Mouse (Mus musculus): ENCODE data around the gene Smarcc1. TPM values are rescaled to one million over a fixed set of nuclear protein-coding genes. Genes with fewer than 3 reads are reported as not detected.
A peak's percentile ranks its signal among the peaks of the same experiment; 100 is the strongest.

The Smarcc1 gene
- polyA plus RNA-seq, 1 experiment from 2014 or later: 18.5 TPM

DNA sequence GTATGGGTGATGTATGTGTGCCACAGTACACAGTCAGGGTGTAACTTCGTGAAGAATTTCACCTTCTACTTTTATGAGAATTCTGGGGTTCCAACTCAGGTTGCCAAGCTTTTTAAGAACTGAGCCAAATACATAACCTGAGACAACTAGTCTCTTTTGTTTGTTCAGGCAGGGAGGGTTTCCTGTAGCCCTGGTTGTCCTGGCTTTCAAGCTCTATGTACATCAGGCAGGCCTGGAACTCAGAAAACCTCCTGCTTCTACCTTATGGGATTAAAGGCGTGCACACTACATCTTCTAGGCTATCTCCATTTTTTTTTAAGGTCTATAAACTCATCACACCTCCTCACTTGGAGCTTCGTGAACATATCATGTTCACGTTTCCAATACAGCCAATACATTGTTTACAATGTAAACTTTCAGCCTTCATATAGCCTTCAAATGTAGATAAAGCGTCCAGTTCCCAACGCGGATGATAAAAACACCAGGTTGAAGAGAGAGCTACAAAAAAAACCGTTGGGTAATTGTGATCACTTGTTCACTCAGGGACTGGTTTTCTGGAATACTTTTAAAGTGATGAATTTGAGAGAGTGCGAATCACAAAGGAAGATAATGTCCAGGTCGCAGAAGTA, 13.5 kb downstream of the Smarcc1 start:
- ATAC-seq: no peak
- WGBS (ENCODE audit: insufficient replicate concordance): 12% methylated on average over 10 of the region's 10 CpGs

DNA sequence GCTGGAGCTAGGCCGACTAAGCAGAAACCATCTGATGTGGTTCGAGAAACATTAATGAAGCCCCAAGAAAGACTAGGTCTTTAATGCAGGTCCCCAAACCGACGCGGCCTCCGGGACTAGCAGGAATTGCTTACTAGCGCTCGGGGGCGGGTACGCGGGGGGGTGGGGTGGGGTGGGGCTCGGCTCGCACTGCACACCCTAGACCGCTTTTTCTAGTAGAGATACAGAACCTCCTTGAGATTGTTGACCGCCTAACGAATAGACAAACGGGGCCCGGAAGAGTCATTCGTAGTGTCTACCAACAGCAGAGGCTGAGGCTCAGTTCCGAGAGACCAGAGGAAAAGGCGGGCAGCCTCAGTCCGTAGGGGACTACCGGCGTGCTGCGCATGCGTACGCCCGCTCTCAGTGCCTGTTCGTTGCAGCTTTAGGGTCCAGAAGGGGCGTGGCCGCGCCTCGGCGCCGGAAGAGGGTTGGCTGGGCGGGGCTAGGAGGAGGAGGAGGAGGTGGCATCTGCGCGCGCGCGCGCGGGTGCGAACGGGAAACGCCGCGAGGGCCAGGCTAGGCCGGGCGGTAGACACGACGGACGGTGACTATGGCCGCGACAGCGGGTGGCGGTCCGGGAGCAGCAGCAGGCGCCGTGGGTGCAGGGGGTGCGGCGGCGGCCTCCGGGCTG, 14.2 kb downstream of the Smarcc1 start:
- WGBS (ENCODE audit: insufficient replicate concordance): under 1% methylated on average over 53 of the region's 64 CpGs
- TF ChIP-seq CTCF (IDR thresholded peaks at IDR 0.05; ENCODE audit: low read depth): no peak
- peak; percentile 96 for ATAC-seq
- Histone ChIP-seq H3K4me2 (ENCODE audit: low read depth, low read length) (peak overlapping the region; percentile 99), H3K4me1 (ENCODE audit: insufficient read depth) (peaks cover 19% of the 10 kb centered on the region), H3K36me3 (replicated peaks; ENCODE audit: insufficient read depth, low read length) (peaks cover 6% of the 10 kb centered on the region), H3K9me3 (ENCODE audit: low read length) (no peaks in the 10 kb centered on the region), H3K27me3 (ENCODE audit: insufficient read depth, low read length) (no peaks in the 10 kb centered on the region), H3K4me3 (ENCODE audit: low read depth, low read length) (peak overlapping the region; percentile 87), H3K27ac (ENCODE audit: low read depth) (peak overlapping the region; percentile 95), H3K9ac (replicated peaks) (peak overlapping the region; percentile 84)
- peak; percentile 100 for DNase-seq

More for the DNA sequence above, 13.5 kb downstream of the Smarcc1 start:
- Histone ChIP-seq H3K4me2 (ENCODE audit: low read depth, low read length) (peak overlapping the region; percentile 99), H3K27ac (ENCODE audit: low read depth) (peak overlapping the region; percentile 95), H3K9me3 (ENCODE audit: low read length) (no peaks in the 10 kb centered on the region), H3K4me1 (ENCODE audit: insufficient read depth) (peaks cover 19% of the 10 kb centered on the region), H3K36me3 (replicated peaks; ENCODE audit: insufficient read depth, low read length) (no peaks in the 10 kb centered on the region; the same call in 1 of the 2 replicates), H3K9ac (replicated peaks) (peak overlapping the region; percentile 84), H3K4me3 (ENCODE audit: low read depth, low read length) (peak overlapping the region; percentile 87), H3K27me3 (ENCODE audit: insufficient read depth, low read length) (no peaks in the 10 kb centered on the region)
- no peak for DNase-seq
- TF ChIP-seq EP300 (IDR thresholded peaks at IDR 0.05; ENCODE audit: low read depth) (no peak), CTCF (IDR thresholded peaks at IDR 0.05; ENCODE audit: low read depth) (no peak)

DNA sequence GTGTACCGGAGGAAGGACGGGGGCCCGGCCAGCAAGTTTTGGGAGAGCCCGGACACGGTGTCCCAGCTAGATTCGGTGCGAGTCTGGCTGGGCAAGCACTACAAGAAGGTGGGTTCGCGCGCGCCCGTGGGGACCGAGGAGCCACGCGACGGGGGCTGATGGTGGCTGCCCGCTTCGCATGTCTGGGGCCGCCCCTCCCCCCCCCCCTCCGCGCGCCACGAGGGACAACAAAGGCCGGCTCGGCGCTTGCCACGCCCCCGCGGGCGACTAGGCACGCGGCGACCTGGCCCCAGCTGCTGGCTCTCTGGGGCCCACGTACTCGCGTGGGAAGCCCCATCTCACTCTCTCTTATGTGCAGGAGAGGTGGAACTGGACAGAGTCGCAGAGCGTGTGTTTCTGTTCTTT, 14.7 kb downstream of the Smarcc1 start:
- under 1% methylated on average over 33 of the region's 38 CpGs for WGBS (ENCODE audit: insufficient replicate concordance)
- Histone ChIP-seq H3K4me1 (ENCODE audit: insufficient read depth) (peaks cover 19% of the 10 kb centered on the region), H3K9ac (replicated peaks) (peak overlapping the region; percentile 84), H3K4me2 (ENCODE audit: low read depth, low read length) (peak overlapping the region; percentile 99), H3K27me3 (ENCODE audit: insufficient read depth, low read length) (no peaks in the 10 kb centered on the region), H3K9me3 (ENCODE audit: low read length) (no peaks in the 10 kb centered on the region), H3K36me3 (replicated peaks; ENCODE audit: insufficient read depth, low read length) (peaks cover 8% of the 10 kb centered on the region), H3K4me3 (ENCODE audit: low read depth, low read length) (peak overlapping the region; percentile 87), H3K27ac (ENCODE audit: low read depth) (peak overlapping the region; percentile 95)
- peak; percentile 55 for ATAC-seq
- TF ChIP-seq EP300 (IDR thresholded peaks at IDR 0.05; ENCODE audit: low read depth) (no peak), CTCF (IDR thresholded peaks at IDR 0.05; ENCODE audit: low read depth) (no peak)
- peak; percentile 72 for DNase-seq

DNA sequence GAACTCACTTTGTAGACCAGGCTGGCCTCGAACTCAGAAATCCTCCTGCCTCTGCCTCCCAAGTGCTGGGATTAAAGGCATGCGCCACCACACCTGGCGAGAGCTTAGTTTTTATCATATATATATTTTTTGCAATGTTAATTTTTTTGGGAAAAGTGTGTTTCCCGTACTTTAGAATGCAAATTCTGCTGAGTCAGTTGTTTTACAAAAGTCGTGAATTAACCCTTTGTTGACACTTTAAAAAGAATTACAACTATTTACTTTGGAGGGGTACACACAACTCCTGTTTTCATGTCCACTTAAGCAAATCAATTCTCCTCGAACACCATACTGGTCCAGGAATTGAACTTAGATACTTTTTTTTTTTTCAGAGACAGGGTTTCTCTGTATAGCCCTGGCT, 15.4 kb downstream of the Smarcc1 start:
- Histone ChIP-seq H3K27me3 (ENCODE audit: insufficient read depth, low read length) (no peaks in the 10 kb centered on the region), H3K9me3 (ENCODE audit: low read length) (no peaks in the 10 kb centered on the region), H3K4me3 (ENCODE audit: low read depth, low read length) (peak overlapping the region; percentile 87), H3K4me1 (ENCODE audit: insufficient read depth) (peaks cover 19% of the 10 kb centered on the region), H3K4me2 (ENCODE audit: low read depth, low read length) (peak overlapping the region; percentile 99), H3K9ac (replicated peaks) (peak overlapping the region; percentile 84; the same call in 1 of the 2 replicates), H3K36me3 (replicated peaks; ENCODE audit: insufficient read depth, low read length) (peaks cover 8% of the 10 kb centered on the region), H3K27ac (ENCODE audit: low read depth) (no peak overlapping the region)
- TF ChIP-seq CTCF (IDR thresholded peaks at IDR 0.05; ENCODE audit: low read depth) (no peak), EP300 (IDR thresholded peaks at IDR 0.05; ENCODE audit: low read depth) (no peak)
- ATAC-seq: no peak
- 33% methylated on average over 6 of the region's 6 CpGs for WGBS (ENCODE audit: insufficient replicate concordance)
- DNase-seq: no peak

DNA sequence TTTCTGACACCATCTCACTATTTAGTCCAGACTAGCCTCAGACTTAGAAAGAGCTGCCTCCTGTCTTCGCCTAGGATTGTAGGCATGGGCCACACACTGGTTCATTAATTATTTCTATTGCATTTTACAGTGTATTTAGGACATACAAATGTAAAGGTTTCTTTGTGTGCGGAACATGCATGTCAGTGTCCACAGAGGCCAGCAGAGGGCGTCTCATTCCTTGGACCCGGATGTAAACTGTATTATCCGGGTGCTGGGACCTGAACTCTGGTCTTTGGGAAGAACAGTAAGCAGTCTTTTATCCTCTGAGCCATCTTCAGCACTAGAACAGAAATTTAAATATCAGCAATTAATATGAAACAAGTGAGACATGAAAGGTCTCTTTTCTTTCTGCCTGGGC, 16.7 kb downstream of the Smarcc1 start:
- no peak overlapping the region for H3K4me3 ChIP-seq (ENCODE audit: low read depth, low read length)
- H3K27ac ChIP-seq (ENCODE audit: low read depth): no peak overlapping the region
- peaks cover 19% of the 10 kb centered on the region for H3K4me1 ChIP-seq (ENCODE audit: insufficient read depth)
- TF ChIP-seq EP300 (IDR thresholded peaks at IDR 0.05; ENCODE audit: low read depth): no peak
- TF ChIP-seq CTCF (IDR thresholded peaks at IDR 0.05; ENCODE audit: low read depth): peak; percentile 51
- H3K9ac ChIP-seq (replicated peaks): no peak overlapping the region
- DNase-seq (no peak), ATAC-seq (no peak)
- H3K36me3 ChIP-seq (replicated peaks; ENCODE audit: insufficient read depth, low read length): peaks cover 10% of the 10 kb centered on the region
- no peaks in the 10 kb centered on the region for H3K9me3 ChIP-seq (ENCODE audit: low read length)
- H3K27me3 ChIP-seq (ENCODE audit: insufficient read depth, low read length): no peaks in the 10 kb centered on the region
- H3K4me2 ChIP-seq (ENCODE audit: low read depth, low read length): no peak overlapping the region
- WGBS (ENCODE audit: insufficient replicate concordance): 79% methylated on average over 5 of the region's 5 CpGs

DNA sequence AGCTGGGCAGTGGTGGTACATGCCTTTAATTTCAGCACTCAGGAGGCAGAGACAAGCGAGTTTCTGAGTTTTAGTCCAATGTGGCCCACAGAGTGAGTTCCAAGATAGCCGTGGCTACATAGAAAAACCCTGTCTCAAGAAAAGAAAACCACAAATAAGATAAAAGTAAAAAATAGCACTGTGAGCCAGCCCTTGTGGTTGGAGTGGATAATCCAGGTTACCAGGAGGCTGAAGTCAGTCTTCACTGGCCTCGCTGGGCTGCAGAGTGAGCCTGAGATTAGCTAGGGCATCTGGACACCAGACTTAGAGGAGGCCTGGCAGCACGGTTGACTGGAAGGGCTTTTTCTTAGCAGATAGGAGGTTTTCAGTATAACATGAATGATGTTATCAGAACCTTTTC, 21.6 kb downstream of the Smarcc1 start:
- ATAC-seq (0 out of 2 replicates have a peak, but pooled peaks have one; percentile 49), DNase-seq (no peak)
- Histone ChIP-seq H3K9ac (replicated peaks) (no peak overlapping the region), H3K27me3 (ENCODE audit: insufficient read depth, low read length) (no peaks in the 10 kb centered on the region), H3K9me3 (ENCODE audit: low read length) (no peaks in the 10 kb centered on the region), H3K4me3 (ENCODE audit: low read depth, low read length) (no peak overlapping the region), H3K4me1 (ENCODE audit: insufficient read depth) (no peaks in the 10 kb centered on the region; the same call in 1 of the 2 replicates), H3K4me2 (ENCODE audit: low read depth, low read length) (no peak overlapping the region), H3K36me3 (replicated peaks; ENCODE audit: insufficient read depth, low read length) (peaks cover 16% of the 10 kb centered on the region), H3K27ac (ENCODE audit: low read depth) (no peak overlapping the region)
- TF ChIP-seq CTCF (IDR thresholded peaks at IDR 0.05; ENCODE audit: low read depth): no peak
- TF ChIP-seq EP300 (IDR thresholded peaks at IDR 0.05; ENCODE audit: low read depth): no peak
- 54% methylated on average over 4 of the region's 4 CpGs for WGBS (ENCODE audit: insufficient replicate concordance)
